Mouse (Mus musculus) Patski (cell line): ENCODE measurements at regions not wholly inside any gene's neighbourhood (a gene's known extent, or its start where the extent isn't known, plus 50 kb on each side); places are given as distances from the start of the nearest gene placed in this dataset.

Experiments used
- ATAC-seq: fragments of 100-300 bp; one replicate; pipeline ENCODE4 v1.8.0; 2021
- CTCF ChIA-PET: fragments of 350-600 bp; sonication (Branson Sonifier 250); formaldehyde crosslinking; loops from one replicate; lab custom pipeline; 2022; ENCODE audit warnings: inconsistent platforms; lab: Charles Lee
- POLR2A ChIA-PET: fragments of 350-600 bp; sonication (Branson Sonifier 250); formaldehyde crosslinking; loops from one replicate; lab custom pipeline; 2022; ENCODE audit warnings: antibody characterized with exemption, inconsistent platforms; lab: Charles Lee
- DNase-seq: peaks from one replicate; pipeline ENCODE4 v3.0.0-alpha.2; 2011; ENCODE audit warnings: low read depth, low spot score
- H3K27me3 ChIP-seq: fragments of 371-371 bp; one replicate; pipeline ENCODE4 v1.5.1; 2021
- CTCF ChIP-seq: fragments of 100-300 bp; IDR thresholded peaks from one replicate; pipeline ENCODE4 v1.5.1; 2021
- in situ Hi-C: fragments of 300-500 bp; cut with MboI; formaldehyde crosslinking; loops from 3 replicates; pipeline ENCODE4 v1.11.1; 2018; ENCODE audit warnings: low pct_unique_long_range_greater_than_20kb, mixed read lengths

GRCm38 (mm10) chr9:91459921-91460320, 94.3 kb upstream of the Zic1 start:
- no peaks in the 10 kb centered on the region for H3K27me3 ChIP-seq
- in situ Hi-C loops = no loop called here
- POLR2A ChIA-PET = no interaction called here
- no peak for ATAC-seq
- CTCF ChIA-PET = no interaction called here
- no peak for DNase-seq
- TF ChIP-seq CTCF = no peak

- CTCF ChIA-PET = no interaction called here
- ATAC-seq = no peak
- DNase-seq = no peak
- in situ Hi-C loops = no loop called here
- H3K27me3 ChIP-seq = no peaks in the 10 kb centered on the region
- POLR2A ChIA-PET = no interaction called here
- TF ChIP-seq CTCF = no peak
These were observed 91.2 kb upstream of the Zic1 start for GRCm38 (mm10) chr9:91456843-91457242.

- ChIA-PET CTCF (no interaction called here), POLR2A (no interaction called here)
- DNase-seq = no peak
- no peak for TF ChIP-seq CTCF
- no peak for ATAC-seq
- H3K27me3 ChIP-seq = no peaks in the 10 kb centered on the region
- in situ Hi-C loops = no loop called here
These were observed 90.7 kb upstream of the Zic1 start for GRCm38 (mm10) chr9:91456253-91456823.

GRCm38 (mm10) chr9:91439106-91439505, 73.5 kb upstream of the Zic1 start:
- in situ Hi-C loops = no loop called here
- POLR2A ChIA-PET = no interaction called here
- ATAC-seq (no peak), DNase-seq (no peak)
- CTCF ChIA-PET = interaction anchor here (1.4 kb wide), 1 partner anchor 9 kb away, joined by 3 read pairs; no protein-coding TSS in a partner anchor
- no peaks in the 10 kb centered on the region for H3K27me3 ChIP-seq
- TF ChIP-seq CTCF = no peak
